In genomic region chr4:116268220-116268619, GRCm38 (mm10) we compare ENCODE assay signal across 18 mouse cellular contexts. TPM values are rescaled to one million over a fixed set of nuclear protein-coding genes. Genes with fewer than 3 reads are reported as not detected.
"Had no signal": no experiment of that assay in that cellular context is flagged by ENCODE, and none has a peak within 500 bp of the region (broad histone marks: within the 10 kb centered on the region; RNA-seq: fewer than 3 reads in every experiment).

No protein-coding gene starts in this region.

- H3K4me3 ChIP-seq: intestine, embryonic 15.5 days; layer of hippocampus, adult 2 months; limb, embryonic 10.5 days; limb, embryonic 13.5 days; liver, embryonic 13.5 days; lung, embryonic 15.5 days; midbrain, embryonic 15.5 days; myocyte had no signal

- H3K9me3 ChIP-seq: intestine, embryonic 15.5 days; limb, embryonic 10.5 days; limb, embryonic 13.5 days; liver, embryonic 13.5 days; lung, embryonic 15.5 days; midbrain, embryonic 15.5 days had no signal

- DNase-seq: kidney, adult 2 months; kidney, postnatal 25 days; layer of hippocampus, adult 9-11 months; liver; liver, embryonic 13.5 days; lung, postnatal 14 days; lung, postnatal 4 days; thymus, postnatal 25 days had no signal

- H3K4me1 ChIP-seq: intestine, embryonic 15.5 days; limb, embryonic 10.5 days; limb, embryonic 13.5 days; liver, embryonic 13.5 days; lung, embryonic 15.5 days; midbrain, embryonic 15.5 days had no signal

- H3K9ac ChIP-seq: intestine, embryonic 15.5 days; limb, embryonic 13.5 days; liver, embryonic 13.5 days; lung, embryonic 15.5 days; midbrain, embryonic 15.5 days had no signal

- H3K27me3 ChIP-seq: intestine, embryonic 15.5 days; limb, embryonic 13.5 days; liver, embryonic 13.5 days; lung, embryonic 15.5 days; midbrain, embryonic 15.5 days had no signal

- ATAC-seq: intestine, embryonic 15.5 days; midbrain, embryonic 15.5 days had no signal

- H3K36me3 ChIP-seq: liver, embryonic 13.5 days had no signal

- H3K4me2 ChIP-seq: intestine, embryonic 15.5 days; limb, embryonic 13.5 days; liver, embryonic 13.5 days; lung, embryonic 15.5 days; midbrain, embryonic 11.5 days; midbrain, embryonic 15.5 days had no signal

- H3K27ac ChIP-seq: intestine, embryonic 15.5 days; kidney, postnatal 0 days; layer of hippocampus, adult 2 months; limb, embryonic 10.5 days; limb, embryonic 13.5 days; liver, embryonic 13.5 days; lung, embryonic 15.5 days; midbrain, embryonic 15.5 days had no signal

RNA-seq across cellular contexts. Expression of gene Pik3r3, which starts 46.8 kb away (rescaled TPM):
- total RNA-seq: monocyte, adult 5-6 weeks had no signal
